Mouse (Mus musculus): ENCODE measurements around the gene Ttc9b.
"Not testable (repeated sequence)": the region's sequence is repeated elsewhere in the genome, so short reads cannot be mapped to it uniquely, and the experiment has no call there.

Ttc9b gene

DNA sequence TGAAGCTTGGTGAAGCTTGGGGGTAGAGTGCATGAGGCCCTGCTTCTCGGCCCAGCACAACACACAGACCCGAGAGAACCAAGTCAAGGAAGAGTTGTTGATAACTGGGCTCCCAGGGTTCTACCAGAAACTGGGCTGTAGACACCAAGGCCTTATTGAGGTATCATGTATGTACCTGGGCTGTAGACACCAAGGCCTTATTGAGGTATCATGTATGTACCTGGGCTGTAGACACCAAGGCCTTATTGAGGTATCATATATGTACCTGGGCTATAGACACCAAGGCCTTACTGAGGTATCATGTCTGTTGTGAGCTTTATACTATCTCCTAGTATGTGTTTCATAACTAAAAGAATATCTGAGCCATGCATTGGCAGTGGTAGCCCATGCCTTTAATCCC lies 18.6 kb upstream of the Ttc9b start:
- not testable (repeated sequence) for DNase-seq (ENCODE audit: low spot score in 2 of 2)

DNA sequence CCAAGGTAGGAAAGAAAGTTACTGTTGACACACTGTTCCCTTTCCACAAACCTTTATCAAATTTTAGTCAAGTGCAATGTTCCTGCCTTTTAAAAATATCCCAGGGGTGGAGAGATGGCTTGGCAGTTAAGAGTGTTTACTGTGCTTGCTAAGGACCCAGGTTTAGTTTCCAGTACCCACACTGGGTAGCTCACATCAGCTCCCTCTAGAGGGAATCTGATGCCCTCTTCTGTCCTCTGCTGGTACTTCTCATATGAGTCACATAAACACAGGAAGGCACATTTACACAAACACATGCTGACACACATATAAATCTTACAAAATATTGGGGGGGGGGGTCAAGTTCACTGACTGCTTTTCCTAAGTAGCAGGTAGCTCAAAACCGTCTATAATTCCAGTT lies 9.2 kb upstream of the Ttc9b start:
- DNase-seq (ENCODE audit: low spot score in 2 of 2) = no peak

DNA sequence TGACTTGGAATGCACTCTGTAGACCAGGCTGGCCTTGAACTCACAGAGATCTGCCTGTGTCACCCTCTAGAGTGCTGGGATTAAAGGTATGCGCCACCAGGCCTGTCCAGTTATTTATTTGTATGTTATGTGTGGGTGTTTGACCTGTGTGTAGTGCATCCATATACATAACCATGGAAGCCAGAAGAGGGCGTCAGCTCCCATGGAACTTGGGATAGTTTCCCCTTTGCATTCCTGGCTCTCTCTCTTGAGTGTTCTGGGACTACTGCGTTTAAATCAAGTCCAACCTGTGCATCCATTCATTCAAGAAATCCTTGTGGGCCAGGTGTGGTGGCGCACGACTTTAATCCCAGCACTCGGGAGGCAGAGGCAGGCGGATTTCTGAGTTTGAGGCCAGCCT lies 7.2 kb upstream of the Ttc9b start:
- DNase-seq (ENCODE audit: low spot score in 2 of 2) = no peak

DNA sequence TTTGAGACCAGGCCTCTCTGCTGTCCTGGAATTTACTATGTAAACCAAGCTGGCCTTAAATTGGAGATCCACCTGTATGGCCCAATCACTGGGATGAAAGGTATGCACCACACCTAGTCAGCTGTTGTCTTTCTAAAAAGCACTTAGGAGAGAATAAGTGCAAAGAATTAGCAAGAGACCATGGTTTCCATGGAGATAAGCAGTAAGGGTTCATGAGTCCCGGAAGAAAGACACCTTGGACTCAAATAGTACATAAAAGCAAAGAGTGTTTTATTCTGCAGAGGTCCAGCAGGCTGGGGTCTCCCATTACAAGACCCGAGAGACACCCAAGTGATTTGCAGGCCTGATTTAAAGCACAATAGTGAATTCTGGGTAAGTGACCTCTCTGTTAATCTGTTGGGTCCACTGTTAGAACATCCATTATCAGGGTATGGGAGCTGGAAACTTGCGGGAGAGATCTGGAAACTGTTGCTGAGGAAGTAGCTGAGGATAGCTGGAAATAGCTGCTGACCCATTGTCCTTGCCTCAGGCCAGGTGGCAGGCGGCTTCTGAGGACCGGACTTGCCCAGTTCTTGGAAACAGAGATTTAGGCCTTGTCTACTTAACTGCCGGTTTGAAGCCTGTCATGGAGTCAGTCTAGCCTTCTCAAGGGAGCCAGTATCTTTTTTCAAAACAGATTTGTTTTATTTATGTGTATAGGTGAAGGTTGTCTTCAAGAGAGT lies 6.3 kb upstream of the Ttc9b start:
- DNase-seq (ENCODE audit: low spot score in 2 of 2) = no peak

DNA sequence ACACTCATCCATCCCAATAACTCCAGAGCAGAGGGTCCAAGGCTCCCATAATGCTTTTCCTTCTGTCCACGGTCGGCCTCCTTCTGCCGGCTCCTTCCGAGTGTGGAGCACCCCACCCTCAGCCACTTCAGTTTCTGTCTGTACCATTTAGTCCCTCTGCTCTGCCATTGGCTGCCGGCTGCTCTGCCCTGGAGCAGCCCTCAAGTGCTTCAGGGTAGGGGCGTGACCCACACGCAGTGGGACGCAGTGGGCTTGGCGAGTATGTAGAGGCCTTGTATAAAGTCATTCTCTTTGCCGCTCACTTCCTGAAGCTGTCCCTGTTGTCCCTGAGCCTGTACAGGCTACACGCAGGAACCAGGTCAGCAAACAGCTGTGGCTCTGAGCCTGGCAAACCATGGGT lies 4.0 kb upstream of the Ttc9b start:
- DNase-seq (ENCODE audit: low spot score in 2 of 2) = no peak

DNA sequence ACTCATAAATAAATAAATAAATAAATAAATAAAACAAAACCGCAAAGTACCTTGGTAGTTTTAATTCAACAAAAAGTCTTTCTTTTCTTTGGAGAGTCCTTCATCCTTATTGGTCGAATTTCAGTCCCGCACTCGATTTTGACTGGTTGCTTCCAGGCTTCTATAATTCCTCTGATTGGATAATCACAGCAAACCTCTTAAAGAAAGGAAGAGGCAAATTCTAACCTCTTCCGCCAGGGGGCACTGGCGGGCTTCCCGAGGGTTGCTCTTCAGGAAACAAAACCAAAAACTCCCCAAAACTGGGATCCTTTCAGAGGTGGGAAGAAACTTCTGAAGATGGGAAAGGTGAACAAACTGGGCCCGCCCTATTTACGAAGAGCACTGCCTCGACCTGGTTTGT lies 2.8 kb upstream of the Ttc9b start:
- peak; percentile 47 to 78 for DNase-seq (ENCODE audit: low spot score in 2 of 2)

DNA sequence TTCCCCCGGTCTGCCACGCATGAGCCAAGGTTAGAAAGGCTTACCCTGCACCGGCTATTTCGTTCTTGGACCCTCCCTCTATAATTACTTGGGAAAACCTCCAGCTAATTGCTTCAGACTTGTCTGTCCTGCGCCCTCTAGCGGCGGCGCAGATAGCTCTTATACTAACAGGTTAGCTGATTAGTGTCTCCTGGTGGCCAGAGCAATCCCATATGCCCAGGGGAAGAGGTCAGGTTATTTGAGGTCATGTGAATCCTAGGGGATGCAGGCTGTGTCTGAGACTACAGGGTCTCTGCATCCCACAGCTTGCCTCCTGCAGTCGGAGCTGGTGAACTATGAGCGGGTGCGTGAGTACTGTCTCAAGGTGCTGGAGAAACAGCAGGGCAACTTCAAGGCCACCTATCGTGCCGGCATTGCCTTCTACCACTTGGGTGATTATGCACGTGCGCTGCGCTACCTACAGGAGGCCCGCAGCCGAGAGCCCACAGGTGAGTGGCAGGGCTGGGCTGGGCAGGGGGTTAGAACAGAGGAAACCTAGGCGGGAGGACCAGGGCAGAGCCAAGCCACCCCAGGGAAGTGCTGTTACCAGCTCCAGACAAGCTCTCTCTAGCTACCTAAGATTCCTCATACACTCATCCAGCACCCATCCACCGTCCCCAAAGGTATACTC lies 1.0 kb downstream of the Ttc9b start:
- peak in 1 of 2 experiments; percentile 60 for DNase-seq (ENCODE audit: low spot score in 2 of 2)

DNA sequence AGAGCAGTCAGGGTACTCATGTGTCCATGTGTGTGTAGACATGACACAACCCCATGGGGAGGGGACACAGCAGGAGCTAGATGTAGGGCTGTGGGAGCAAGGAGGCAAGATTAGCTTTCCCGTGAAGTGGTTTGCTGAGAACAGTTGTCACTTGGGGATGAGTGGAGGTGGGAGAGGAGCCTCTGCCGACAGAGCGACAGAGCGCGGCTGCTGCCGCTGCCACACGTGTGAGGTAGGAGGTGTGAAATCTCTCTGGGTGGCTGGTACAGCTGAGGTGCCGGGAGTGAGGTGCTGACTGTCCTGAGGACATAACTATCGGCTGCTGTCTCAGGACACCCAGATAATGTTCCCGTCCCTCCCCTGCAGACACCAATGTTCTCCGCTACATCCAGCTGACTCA lies 1.8 kb downstream of the Ttc9b start:
- DNase-seq (ENCODE audit: low spot score in 2 of 2) = no peak

DNA sequence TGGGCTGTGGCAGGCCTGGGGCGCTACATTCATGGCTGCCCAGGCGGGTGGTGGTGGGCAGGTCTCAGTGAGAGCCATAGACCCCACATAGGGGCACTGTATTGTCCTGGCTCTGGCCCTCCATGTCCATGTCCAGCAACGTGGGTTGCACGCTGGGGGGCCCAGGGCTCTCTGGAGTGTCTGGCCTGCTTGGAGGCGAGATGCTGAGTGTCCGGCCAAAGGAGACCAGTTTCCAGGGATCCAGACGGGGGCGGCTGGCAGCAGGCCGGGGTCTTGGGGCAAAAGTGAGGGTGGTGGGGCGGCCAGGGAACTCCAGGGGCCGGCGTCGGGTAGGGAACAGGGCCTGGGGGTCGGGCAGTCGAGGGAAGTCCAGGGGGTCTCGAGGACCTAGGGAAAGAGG lies 2.9 kb downstream of the Ttc9b start:
- no peak for DNase-seq (ENCODE audit: low spot score in 2 of 2)

DNA sequence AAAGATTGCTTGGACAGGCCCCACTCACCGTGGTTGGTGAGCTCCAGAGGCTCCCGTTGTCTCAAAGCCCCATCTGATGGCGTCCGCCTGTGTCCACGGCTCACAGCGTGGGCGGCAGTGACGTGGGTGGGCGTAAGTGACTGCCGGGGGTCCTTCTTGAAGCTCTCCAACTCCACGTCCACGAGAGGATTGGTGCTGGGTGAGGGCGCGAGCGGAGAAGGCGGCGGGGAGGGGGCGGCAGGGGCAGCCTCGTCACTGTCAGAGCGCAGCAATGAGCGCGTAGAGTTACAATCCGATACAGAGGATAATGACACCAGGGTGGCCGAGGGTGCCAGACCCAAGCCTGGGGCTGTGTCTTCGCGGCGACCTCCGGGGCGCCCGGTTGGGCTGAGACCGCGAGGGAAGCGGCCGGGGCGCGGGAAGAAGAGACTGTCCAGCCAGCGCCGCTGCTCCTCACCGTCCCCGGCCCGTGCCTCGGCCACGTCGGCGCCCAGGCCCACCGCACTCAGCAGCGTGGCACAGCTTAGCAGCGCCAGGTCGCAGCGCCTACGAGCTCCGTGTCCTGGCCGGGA lies 4.2 kb downstream of the Ttc9b start:
- no peak for DNase-seq (ENCODE audit: low spot score in 2 of 2)

DNA sequence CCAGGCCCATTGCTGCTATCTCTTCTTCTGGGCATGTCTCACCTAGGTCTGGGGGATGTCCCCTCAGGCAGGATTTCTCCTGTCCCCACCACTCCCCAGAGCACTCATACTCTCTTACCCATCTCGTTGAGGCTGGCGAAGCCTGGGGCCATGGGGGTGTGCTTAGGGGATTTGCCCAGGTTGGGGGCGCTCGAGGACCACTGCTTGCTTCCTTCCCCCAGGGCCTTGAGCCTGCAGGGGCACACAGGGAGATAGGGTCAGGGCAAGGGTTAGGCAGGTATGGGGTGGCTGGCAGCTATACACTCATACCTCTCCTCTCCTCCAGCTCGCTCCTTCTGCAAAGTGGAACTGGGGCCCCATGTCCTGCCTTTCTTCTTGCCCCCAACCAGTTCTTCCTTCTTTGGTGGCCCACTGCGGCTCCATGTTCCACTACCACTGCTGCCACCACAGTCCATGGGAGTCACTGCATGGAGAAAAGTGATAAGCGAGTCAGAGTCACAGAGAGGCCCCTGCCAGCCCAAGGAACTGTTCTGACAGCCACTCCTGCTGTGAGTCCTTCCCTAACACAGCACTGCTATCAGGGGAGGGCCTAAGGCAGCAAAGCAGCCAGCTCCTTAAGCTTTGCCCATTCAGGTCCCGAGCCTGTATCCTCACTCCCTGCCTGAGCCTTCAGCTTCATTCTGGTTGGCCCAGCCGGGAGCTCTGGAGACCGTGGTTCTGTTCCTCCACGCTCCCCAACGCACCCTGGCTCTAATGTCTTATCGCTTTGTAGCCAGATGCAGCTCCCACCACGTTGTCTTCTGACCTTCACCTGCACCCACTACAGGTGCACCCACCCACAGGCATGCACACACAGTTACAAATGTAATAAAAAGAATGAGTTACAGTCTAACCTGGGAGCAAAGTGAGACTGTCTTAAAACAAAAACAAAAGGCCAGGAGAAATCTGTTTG lies 5.3 kb downstream of the Ttc9b start:
- DNase-seq (ENCODE audit: low spot score in 2 of 2) = no peak

DNA sequence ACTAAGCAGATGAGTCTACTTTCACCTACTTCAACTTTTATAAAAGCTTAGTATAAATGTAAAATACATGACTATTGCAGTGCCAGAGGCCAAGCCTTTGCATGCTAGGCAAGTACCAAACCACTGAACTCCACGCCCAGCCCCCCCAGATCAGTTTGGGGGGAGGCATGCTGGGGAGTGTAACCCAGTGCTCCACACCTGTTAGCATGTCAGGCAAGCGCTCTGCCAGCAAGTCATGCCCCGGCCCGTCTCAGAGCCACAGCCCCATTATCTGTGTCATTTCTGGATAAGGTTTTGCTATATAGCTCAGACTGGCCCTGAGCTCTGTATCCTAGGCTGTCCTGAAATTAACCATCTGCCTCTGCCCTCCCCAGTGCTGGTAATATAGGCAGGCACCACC lies 8.3 kb downstream of the Ttc9b start:
- DNase-seq (ENCODE audit: low spot score in 2 of 2) = no peak

DNA sequence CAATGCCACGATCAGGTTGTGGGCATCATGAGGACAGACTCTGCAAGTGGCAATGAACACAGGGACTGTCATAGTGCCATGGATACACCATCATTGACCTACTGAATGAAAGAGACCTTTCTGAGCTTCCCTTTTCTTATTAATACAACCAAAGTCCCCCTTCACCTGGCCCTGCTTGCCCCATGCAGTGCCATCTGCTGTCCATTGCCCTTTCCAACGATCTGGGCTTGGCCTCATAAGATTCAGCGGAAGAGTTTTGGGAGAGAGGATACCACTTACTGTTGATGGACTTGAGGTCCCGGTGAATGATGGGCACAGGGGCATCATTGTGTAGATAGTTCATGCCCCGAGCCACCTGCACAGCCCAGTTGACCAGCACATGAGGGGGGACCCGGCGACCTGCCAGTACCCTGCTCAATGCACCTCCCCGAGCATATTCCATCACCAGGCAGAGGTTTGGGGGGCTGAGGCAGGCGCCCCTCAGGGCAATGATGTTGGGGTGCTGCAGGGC lies 19.4 kb downstream of the Ttc9b start:
- no peak for DNase-seq (ENCODE audit: low spot score in 2 of 2)

DNA sequence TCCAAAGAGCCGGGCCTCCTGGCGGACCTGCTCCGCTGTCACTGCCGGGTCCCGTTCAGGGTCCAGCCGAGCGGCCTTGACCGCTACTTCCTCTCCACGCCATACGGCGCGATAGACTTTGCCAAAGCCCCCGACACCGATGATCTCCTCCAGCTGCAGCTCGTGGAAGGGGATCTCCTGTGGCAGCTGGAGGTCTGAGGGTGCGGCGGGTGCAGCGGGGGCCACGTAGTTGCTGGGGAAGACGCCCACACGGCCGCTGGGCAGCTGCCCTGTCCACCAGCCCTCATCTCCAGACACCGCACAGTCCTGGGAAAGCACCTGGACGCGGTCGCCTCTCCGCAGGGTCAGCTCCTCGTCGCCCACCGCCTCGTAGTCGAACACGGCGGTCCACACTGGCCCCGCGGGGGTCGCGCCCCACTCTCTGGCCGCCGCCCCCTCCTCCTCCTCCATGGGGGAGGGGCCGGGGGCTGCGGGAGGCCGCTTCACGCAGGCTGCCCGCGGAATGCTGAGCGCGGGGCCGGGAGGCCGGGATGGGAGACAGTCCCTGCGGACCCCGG lies 19.9 kb downstream of the Ttc9b start:
- DNase-seq (ENCODE audit: low spot score in 2 of 2) = peak in 1 of 2 experiments; percentile 30

DNA sequence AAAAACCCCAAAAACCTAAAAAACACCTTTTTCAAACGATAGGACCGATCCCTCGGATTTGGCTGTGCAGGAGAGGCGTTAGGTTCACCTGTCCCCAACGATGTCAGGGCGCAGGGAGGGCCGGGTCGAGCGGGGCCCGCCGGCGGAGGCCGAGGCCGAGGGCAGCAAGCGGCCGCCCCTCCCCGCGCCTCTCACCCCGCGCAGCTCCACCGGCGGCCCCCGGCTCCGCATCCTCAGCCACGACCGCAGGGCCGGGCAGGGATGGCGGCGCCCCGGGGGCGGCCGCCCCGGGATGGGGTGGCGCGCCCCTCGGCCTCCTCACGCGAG lies 20.4 kb downstream of the Ttc9b start:
- no peak for DNase-seq (ENCODE audit: low spot score in 2 of 2)

DNA sequence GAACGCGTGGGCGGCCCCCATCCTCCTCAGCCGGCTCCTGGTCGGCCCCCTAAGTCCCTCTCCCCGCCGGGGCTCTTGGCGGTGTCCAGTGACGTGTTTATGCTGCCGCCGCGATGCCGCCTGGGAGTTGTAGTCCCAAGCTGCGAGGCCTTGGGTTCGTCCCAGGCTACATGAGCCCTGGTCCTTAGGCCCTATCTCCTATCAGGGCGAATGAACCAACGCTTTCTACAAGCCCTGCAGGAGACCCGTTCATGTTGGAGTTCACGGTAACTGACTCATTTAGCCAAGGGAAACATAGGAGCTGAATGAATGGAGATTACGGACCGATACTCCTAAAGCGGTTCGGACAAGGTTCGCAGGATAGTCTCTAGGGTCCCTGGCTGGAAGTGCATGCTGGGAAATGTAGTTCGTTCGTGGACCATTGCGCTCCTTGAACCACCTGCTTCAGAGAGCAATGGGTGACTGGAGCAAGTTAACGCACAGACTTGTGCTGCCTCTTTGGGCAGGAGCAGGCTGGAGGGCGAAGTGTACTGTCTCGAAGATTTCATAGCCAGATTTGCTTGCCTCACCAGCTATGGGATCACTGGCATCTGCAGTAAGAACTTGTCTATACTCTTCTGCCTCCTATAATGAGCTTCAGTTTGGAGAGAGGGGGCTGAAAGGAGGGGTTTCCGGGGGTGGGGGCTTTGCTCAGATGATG lies 21.0 kb downstream of the Ttc9b start, which contains the start of gene Map3k10:
Gene Map3k10, minus strand, starts transcription at position 77 of the 700 bp plus-strand sequence.
- peak; percentile 87 to 93 for DNase-seq (ENCODE audit: low spot score in 2 of 2)

DNA sequence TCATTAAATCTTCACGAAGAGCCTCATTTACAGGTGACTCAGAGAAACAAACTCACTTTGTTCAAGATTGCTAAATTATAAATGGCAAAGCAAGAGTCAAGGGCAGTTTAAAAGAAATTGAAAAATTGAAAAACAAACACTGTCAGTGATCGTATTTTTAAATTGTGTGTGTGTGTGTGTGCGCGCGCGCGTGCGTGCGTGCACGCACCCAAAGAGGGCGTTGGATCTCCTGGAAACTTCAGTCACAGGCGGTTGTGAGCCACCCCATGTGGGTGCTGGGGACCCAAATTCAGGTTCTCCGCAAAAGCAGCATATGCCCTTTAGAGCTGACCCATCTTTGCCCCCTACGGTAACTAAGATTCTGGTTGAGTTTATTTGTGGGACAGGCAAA lies 21.5 kb downstream of the Ttc9b start:
- no peak for DNase-seq (ENCODE audit: low spot score in 2 of 2)

DNA sequence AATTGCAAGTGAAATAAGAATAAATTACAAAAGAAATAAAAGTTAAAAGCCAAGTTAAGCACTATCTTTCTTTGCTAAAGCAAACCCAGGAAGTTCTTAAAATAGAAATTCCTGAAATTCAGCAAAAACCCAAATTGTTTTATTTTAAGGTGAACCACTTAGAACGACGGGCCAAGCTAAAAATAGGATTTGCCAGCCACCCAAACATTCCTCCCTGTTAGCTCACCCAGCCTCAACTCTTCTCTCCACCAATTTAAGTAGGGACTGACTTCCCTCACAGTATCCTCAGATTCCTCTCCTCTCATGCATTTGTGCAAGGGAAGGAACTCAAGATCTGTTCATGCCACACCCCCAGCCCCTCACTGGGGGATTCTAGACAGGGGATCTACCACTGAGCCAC lies 29.5 kb downstream of the Ttc9b start:
- DNase-seq (ENCODE audit: low spot score in 2 of 2) = no peak

DNA sequence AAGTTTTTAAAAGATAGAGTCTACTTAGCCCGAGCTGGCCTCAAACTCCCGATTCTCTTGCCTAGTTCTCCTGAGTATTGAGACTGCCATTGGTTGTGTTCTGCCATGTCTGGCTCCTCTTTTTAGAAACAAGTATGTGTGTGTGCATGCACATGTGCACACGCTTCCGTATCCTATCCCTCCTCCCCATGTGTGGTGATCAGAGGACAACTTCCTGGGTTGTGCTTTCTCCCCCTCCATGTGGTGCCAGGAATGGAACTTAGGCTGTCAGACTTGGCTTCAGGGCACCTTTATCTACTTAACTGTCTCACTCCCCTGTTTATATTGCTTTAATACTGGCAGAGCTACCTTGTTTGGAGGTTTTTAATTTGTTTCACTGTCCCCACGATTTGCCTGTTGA lies 31.5 kb downstream of the Ttc9b start:
- no peak for DNase-seq (ENCODE audit: low spot score in 2 of 2)

DNA sequence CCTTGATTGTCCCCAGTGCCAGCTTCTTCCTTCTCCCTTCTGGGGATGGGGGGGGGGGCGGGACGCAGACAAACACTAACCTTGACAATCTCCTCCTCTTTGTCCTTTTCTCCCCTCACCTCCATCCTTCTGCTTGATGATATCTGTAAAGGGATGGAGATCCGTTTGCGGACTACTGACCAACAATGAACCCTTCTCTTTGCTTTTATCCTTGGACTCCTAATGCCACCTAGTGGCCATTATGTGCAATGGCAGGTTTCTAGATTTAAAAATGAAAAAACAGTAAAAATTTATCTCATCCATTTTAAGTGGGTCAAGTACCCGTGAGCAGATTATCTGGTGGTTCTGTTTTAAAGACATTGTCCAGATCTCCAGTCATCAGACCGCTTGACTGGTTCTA lies 32.0 kb downstream of the Ttc9b start:
- no peak for DNase-seq (ENCODE audit: low spot score in 2 of 2)

DNA sequence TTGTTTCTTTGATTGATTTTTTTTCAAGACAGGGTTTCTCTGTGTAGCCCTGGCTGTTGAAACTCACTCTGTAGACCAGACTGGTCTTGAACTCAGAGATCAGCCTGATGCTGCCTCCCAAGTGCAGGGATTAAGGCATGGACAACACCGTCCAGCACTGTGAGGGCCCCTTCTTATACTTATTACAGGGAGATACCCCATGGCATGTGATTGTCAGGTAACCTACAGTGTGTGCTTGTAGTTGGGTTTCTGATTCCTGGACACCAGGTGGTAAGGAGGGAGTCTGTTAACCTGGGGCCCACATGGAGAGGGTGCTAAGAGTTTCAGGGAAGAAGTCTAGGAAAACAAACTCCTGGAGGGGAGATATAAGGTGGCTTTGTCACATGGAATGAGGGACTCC lies 33.3 kb downstream of the Ttc9b start:
- no peak for DNase-seq (ENCODE audit: low spot score in 2 of 2)
